Mouse (Mus musculus): ENCODE measurements around the gene Hexa.

The Hexa gene

GRCm38 (mm10) chr9:59553719-59554118, 14.4 kb downstream of the Hexa start:
- DNase-seq (ENCODE audit: low spot score in 2 of 2): no peak

GRCm38 (mm10) chr9:59565600-59565999, 26.3 kb downstream of the Hexa start:
- DNase-seq (ENCODE audit: low spot score in 2 of 2): peak; percentile 41 to 62

- peak in 1 of 2 experiments; percentile 19 for DNase-seq (ENCODE audit: low spot score in 2 of 2)
These were observed 27.8 kb downstream of the Hexa start for GRCm38 (mm10) chr9:59567111-59567510.

GRCm38 (mm10) chr9:59571852-59572251, 32.5 kb downstream of the Hexa start:
- no peak for DNase-seq (ENCODE audit: low spot score in 2 of 2)

- no peak for DNase-seq (ENCODE audit: low spot score in 2 of 2)
These were observed 38.1 kb downstream of the Hexa start for GRCm38 (mm10) chr9:59577401-59577800.

GRCm38 (mm10) chr9:59577844-59578504, 38.6 kb downstream of the Hexa start, which contains the start of gene Celf6:
Celf6 (plus strand) TSS chr9:59577917.
- DNase-seq (ENCODE audit: low spot score in 2 of 2): peak; percentile 89 to 94

- DNase-seq (ENCODE audit: low spot score in 2 of 2): no peak
These were observed 39.1 kb downstream of the Hexa start for GRCm38 (mm10) chr9:59578505-59578867.

GRCm38 (mm10) chr9:59584871-59585308, 45.5 kb downstream of the Hexa start:
- peak; percentile 61 to 82 for DNase-seq (ENCODE audit: low spot score in 2 of 2)

GRCm38 (mm10) chr9:59588252-59588651, 48.9 kb downstream of the Hexa start:
- peak in 1 of 2 experiments; percentile 17 for DNase-seq (ENCODE audit: low spot score in 2 of 2)

GRCm38 (mm10) chr9:59588710-59589671, 49.7 kb downstream of the Hexa start:
- DNase-seq (ENCODE audit: low spot score in 2 of 2): peak; percentile 80 to 88

- peak; percentile 55 to 71 for DNase-seq (ENCODE audit: low spot score in 2 of 2)
These were observed 50.5 kb downstream of the Hexa start for GRCm38 (mm10) chr9:59589703-59590439.

- no peak for DNase-seq (ENCODE audit: low spot score in 2 of 2)
These were observed 62.3 kb downstream of the Hexa start for GRCm38 (mm10) chr9:59601661-59602060.

GRCm38 (mm10) chr9:59605967-59606366, 66.6 kb downstream of the Hexa start:
- no peak for DNase-seq (ENCODE audit: low spot score in 2 of 2)

GRCm38 (mm10) chr9:59610950-59611349, 71.6 kb downstream of the Hexa start:
- no peak for DNase-seq (ENCODE audit: low spot score in 2 of 2)

Measured in right cerebral cortex, postnatal 36 days (tissue).